Mouse (Mus musculus) midbrain, embryonic 11.5 days (tissue): ENCODE data around the gene Kcnc4. TPM values are rescaled to one million over a fixed set of nuclear protein-coding genes. Genes with fewer than 3 reads are reported as not detected.

Source experiments
- ATAC-seq: fragments of 200-750 bp; cut with Nextera tagmentation; 2 replicates; pipeline ENCODE4 v1.8.0; 2017; ENCODE audit warnings: moderate TSS enrichment, moderate library complexity; ENCODE audit not compliant: low FRiP score
- DNase-seq: peaks from one replicate; pipeline ENCODE4 v3.0.0; 2015; ENCODE audit warnings: low spot score; ENCODE audit errors: missing footprints
- H3K27ac ChIP-seq: fragments of 300-500 bp; sonication (generic); 2 replicates; pipeline ENCODE4 v1.5.1; 2014; ENCODE audit warnings: low read depth, low read length
- H3K27me3 ChIP-seq: fragments of 300-500 bp; sonication (generic); 2 replicates; pipeline ENCODE4 v1.6.1; 2014; ENCODE audit warnings: mild to moderate bottlenecking, low read length, moderate library complexity, mixed read lengths; ENCODE audit not compliant: control insufficient read depth, insufficient read depth
- H3K36me3 ChIP-seq: fragments of 300-500 bp; sonication (generic); 2 replicates; pipeline ENCODE4 v1.6.1; 2014; ENCODE audit warnings: mild to moderate bottlenecking, low read length, moderate library complexity, mixed read lengths; ENCODE audit not compliant: control insufficient read depth, insufficient read depth
- H3K4me1 ChIP-seq: fragments of 300-500 bp; sonication (generic); 2 replicates; pipeline ENCODE4 v1.6.1; 2014; ENCODE audit warnings: low read length; ENCODE audit not compliant: control insufficient read depth, insufficient read depth
- H3K4me2 ChIP-seq: fragments of 300-500 bp; sonication (generic); 2 replicates; pipeline ENCODE4 v1.6.1; 2014; ENCODE audit warnings: mild to moderate bottlenecking, moderate library complexity
- H3K4me3 ChIP-seq: fragments of 300-500 bp; sonication (generic); 2 replicates; pipeline ENCODE4 v1.5.1; 2014; ENCODE audit warnings: low read depth, low read length
- H3K9ac ChIP-seq: fragments of 300-500 bp; sonication (generic); 2 replicates; pipeline ENCODE4 v1.6.1; 2014; ENCODE audit warnings: low read length
- H3K9me3 ChIP-seq: fragments of 300-500 bp; sonication (generic); 2 replicates; pipeline ENCODE4 v1.6.1; 2016; ENCODE audit warnings: low read length; ENCODE audit not compliant: control insufficient read depth
- WGBS: fragments of 180-500 bp; shearing (Covaris S2); extraction: QIAGEN DNeasy Blood & Tissue Kit; methylation state at CpG from one replicate; pipeline ENCODE4 v1.1.7; 2014; 5-methylcytosine and 5-hydroxymethylcytosine counted together
- polyA plus RNA-seq: library from polyadenylated mRNA; unstranded; fragments of >200 nt; fragmentation: Nextera tagmentation; extraction: Ambion mirVana; gene quantifications from 2 replicates; pipeline ENCODE4 v1.2.1, GENCODE M21; 2014

Gene Kcnc4
- polyA plus RNA-seq, 1 experiment from 2014 or later, result 0.03 TPM

- Histone ChIP-seq H3K27ac (no peak overlapping the region), H3K36me3 (no peaks in the 10 kb centered on the region), H3K9me3 (no peaks in the 10 kb centered on the region), H3K27me3 (no peaks in the 10 kb centered on the region), H3K4me2 (no peak overlapping the region), H3K4me1 (peaks cover 2% of the 10 kb centered on the region), H3K4me3 (no peak overlapping the region), H3K9ac (no peak overlapping the region)
- no peak for DNase-seq
- ATAC-seq, result no peak
- WGBS, result 83% methylated on average over 9 of the region's 9 CpGs
Measured at GRCm38 (mm10) chr3:107416541-107417286, 42.6 kb downstream of the Kcnc4 start.

DNA sequence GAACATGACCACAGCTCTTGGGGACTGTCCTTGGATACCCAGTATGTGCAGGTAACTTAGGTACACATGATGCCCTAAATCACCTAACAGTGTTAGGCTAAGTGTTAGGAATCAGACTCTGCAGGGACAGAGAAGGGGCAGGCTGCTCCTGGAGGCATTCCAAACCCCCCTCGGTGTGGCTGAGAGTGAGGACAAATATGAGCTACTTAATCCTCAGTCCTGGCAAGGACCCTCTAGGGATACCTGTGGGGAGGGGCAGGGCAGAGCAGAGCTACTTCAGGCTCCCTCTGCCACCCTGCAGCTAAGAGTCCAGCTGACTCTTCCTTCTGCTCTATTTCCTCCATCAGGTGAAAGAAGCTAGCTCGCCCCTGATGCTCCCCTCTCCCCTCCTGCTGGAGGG, 46.3 kb downstream of the Kcnc4 start:
- no peaks in the 10 kb centered on the region for H3K27me3 ChIP-seq
- no peak for DNase-seq
- no peaks in the 10 kb centered on the region for H3K9me3 ChIP-seq
- no peak overlapping the region for H3K4me3 ChIP-seq
- no peak for ATAC-seq
- no peak overlapping the region for H3K4me2 ChIP-seq
- H3K4me1 ChIP-seq, result peaks cover 5% of the 10 kb centered on the region
- H3K9ac ChIP-seq, result no peak overlapping the region
- 35% methylated on average over 2 of the region's 2 CpGs for WGBS
- H3K36me3 ChIP-seq, result no peaks in the 10 kb centered on the region
- no peak overlapping the region for H3K27ac ChIP-seq

DNA sequence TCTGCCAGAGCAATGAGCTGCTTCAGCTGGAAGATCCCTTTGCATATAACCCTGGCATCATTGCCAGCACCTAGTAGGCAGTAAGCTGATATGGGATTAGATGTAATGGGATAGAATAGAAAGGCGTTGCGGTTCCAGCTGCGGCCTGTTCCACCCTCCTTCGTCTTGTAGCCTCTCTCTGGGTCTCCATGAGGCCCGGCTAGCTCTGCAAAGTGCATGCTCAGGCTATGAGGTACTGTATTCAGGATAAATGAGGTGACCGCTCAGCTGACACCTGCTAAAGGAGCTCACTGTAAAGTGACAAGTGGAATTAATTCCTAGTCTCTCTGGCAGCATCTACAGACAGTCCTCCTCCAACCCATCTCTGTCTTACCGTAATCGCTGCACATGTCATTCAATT, 46.8 kb downstream of the Kcnc4 start:
- no peak overlapping the region for H3K4me2 ChIP-seq
- no peak overlapping the region for H3K9ac ChIP-seq
- WGBS, result 81% methylated on average over 8 of the region's 8 CpGs
- H3K9me3 ChIP-seq, result no peaks in the 10 kb centered on the region
- peaks cover 5% of the 10 kb centered on the region for H3K4me1 ChIP-seq
- no peak for ATAC-seq
- no peaks in the 10 kb centered on the region for H3K27me3 ChIP-seq
- H3K27ac ChIP-seq, result no peak overlapping the region
- no peak overlapping the region for H3K4me3 ChIP-seq
- DNase-seq, result no peak
- no peaks in the 10 kb centered on the region for H3K36me3 ChIP-seq

DNA sequence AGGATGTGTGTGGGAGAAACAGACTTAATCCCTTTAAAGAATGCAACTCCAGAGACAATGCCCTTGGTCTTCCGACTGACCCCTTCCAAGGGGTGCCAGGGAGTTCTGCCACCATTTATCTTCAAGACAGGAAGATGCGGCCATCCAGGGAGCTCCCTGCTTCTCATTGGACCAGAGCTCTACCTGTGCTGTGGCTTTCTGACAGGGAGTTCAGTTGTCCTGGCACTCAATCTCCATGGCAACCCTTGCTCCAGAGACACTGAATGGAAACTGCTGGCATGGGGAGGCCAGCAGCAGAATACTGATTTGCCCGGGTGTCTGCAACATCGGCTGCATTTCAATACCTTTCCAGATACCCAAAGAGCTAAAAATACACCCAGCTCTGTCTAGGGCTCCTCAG, 47.7 kb downstream of the Kcnc4 start:
- H3K27ac ChIP-seq, result no peak overlapping the region
- peak; percentile 84 for DNase-seq
- WGBS, result 32% methylated on average over 4 of the region's 4 CpGs
- H3K36me3 ChIP-seq, result no peaks in the 10 kb centered on the region
- H3K9me3 ChIP-seq, result no peaks in the 10 kb centered on the region
- H3K4me2 ChIP-seq, result no peak overlapping the region
- H3K9ac ChIP-seq, result no peak overlapping the region
- no peak overlapping the region for H3K4me3 ChIP-seq
- H3K4me1 ChIP-seq, result peaks cover 5% of the 10 kb centered on the region
- H3K27me3 ChIP-seq, result no peaks in the 10 kb centered on the region
- ATAC-seq, result peak; percentile 72; the same call in 1 of the 2 replicates

GRCm38 (mm10) chr3:107401401-107401800, 58.0 kb downstream of the Kcnc4 start:
- no peak for ATAC-seq
- Histone ChIP-seq H3K36me3 (no peaks in the 10 kb centered on the region), H3K27ac (no peak overlapping the region), H3K27me3 (no peaks in the 10 kb centered on the region), H3K9me3 (no peaks in the 10 kb centered on the region), H3K4me2 (no peak overlapping the region), H3K4me3 (no peak overlapping the region), H3K9ac (no peak overlapping the region), H3K4me1 (no peaks in the 10 kb centered on the region)
- 88% methylated on average over 7 of the region's 7 CpGs for WGBS
- no peak for DNase-seq

DNA sequence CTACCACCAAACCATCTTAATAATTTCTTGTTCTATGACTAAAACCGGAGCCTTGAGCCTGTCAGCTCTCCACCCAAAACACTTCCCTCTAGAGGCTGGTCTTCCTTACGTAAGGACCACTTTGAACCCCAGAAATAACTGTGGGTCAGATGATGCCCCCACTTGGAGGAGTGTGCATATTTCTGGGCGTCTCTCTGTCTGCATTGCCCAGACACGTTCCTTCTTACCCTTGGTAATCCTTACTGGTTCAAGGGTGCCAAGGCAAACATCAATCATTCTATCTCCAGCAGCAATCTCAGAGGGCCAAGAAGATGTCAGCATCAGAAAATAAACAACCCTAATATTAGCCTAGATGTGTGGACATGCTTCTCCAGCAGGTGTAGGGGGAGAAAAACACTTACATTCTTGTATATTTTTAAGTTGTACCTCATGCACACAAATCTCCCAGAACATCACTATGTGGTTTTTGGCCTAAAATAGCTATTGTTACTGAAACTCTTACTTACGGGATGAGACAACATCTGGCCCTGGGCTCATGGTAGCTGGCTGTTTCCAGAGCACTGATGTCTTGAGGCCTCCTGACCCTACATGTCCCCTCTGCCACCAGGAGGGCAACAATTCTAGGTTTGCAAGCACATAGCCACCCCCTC, 59.2 kb downstream of the Kcnc4 start:
- no peak overlapping the region for H3K9ac ChIP-seq
- ATAC-seq (no peak), DNase-seq (no peak)

DNA sequence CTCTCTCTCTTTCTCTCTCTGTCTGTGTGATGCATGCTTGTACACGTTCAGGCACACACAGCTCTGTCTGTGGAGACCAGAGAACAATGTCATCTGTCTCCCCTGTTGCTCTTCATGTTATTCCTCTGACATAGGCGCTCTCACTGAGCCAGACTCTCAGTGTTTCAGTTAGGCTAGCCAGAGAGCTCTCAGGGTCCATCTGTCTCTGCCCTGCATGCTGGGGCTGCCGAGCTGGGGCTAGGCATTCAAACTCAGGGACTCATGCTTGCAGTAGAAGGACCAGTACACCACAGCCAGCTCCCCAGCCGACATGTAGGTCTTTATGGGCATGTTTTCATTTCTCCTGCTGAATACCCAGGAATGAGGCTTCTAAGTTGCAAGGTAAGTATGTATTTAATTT, 68.2 kb downstream of the Kcnc4 start:
- H3K36me3 ChIP-seq, result no peaks in the 10 kb centered on the region
- no peaks in the 10 kb centered on the region for H3K9me3 ChIP-seq
- H3K4me3 ChIP-seq, result no peak overlapping the region
- H3K27ac ChIP-seq, result no peak overlapping the region
- 64% methylated on average over 4 of the region's 4 CpGs for WGBS
- no peak overlapping the region for H3K9ac ChIP-seq
- H3K27me3 ChIP-seq, result no peaks in the 10 kb centered on the region
- no peak for DNase-seq
- no peaks in the 10 kb centered on the region for H3K4me1 ChIP-seq
- H3K4me2 ChIP-seq, result no peak overlapping the region
- ATAC-seq, result no peak

More for the DNA sequence above, 59.2 kb downstream of the Kcnc4 start:
- no peaks in the 10 kb centered on the region for H3K27me3 ChIP-seq
- H3K27ac ChIP-seq, result no peak overlapping the region
- WGBS, result 85% methylated on average over 5 of the region's 5 CpGs
- H3K36me3 ChIP-seq, result no peaks in the 10 kb centered on the region
- no peak overlapping the region for H3K4me3 ChIP-seq
- no peak overlapping the region for H3K4me2 ChIP-seq
- H3K9me3 ChIP-seq, result no peaks in the 10 kb centered on the region
- no peaks in the 10 kb centered on the region for H3K4me1 ChIP-seq

Other genes starting within 250 kb of the Kcnc4 start
- not detected in 2 replicates for gene Cym, start 237.8 kb downstream of the Kcnc4 start, polyA plus RNA-seq
- not detected in 2 replicates for gene A630076J17Rik, start 228.9 kb downstream of the Kcnc4 start, polyA plus RNA-seq
- 0.07 TPM in 1 of 2 replicates, not detected in the other for gene Prok1, start 219.8 kb downstream of the Kcnc4 start, polyA plus RNA-seq
- 195 and 198 TPM in 2 replicates for gene Lamtor5, start 180.7 kb downstream of the Kcnc4 start, polyA plus RNA-seq
- gene Slc16a4, start 168.3 kb downstream of the Kcnc4 start, polyA plus RNA-seq, result 1.8 and 2.2 TPM in 2 replicates
- gene Rbm15, start 125.9 kb downstream of the Kcnc4 start, polyA plus RNA-seq, result 19.9 and 20.6 TPM in 2 replicates
- 1.8 and 1.9 TPM in 2 replicates for gene Slc6a17, start 58.5 kb upstream of the Kcnc4 start, polyA plus RNA-seq
- not detected in 2 replicates for gene Ubl4b, start 95.5 kb upstream of the Kcnc4 start, polyA plus RNA-seq
- gene Alx3, start 135.5 kb upstream of the Kcnc4 start, polyA plus RNA-seq, result 2.8 and 3.3 TPM in 2 replicates
- gene Gm10961, start 171.8 kb upstream of the Kcnc4 start, polyA plus RNA-seq, result not detected in 2 replicates
- 87.6 and 90.6 TPM in 2 replicates for gene Strip1, start 172.1 kb upstream of the Kcnc4 start, polyA plus RNA-seq
- gene Ahcyl1, start 237.0 kb upstream of the Kcnc4 start, polyA plus RNA-seq, result 127 and 132 TPM in 2 replicates